Mouse (Mus musculus): ENCODE measurements around the gene Trabd2b. TPM values are rescaled to one million over a fixed set of nuclear protein-coding genes. Genes with fewer than 3 reads are reported as not detected.
A peak's percentile ranks its signal among the peaks of the same experiment; 100 is the strongest.

Gene Trabd2b
- polyA plus RNA-seq, 1 experiment from 2014 or later, result 2.0 TPM

GRCm38 (mm10) chr4:114627674-114628293, 221.3 kb downstream of the Trabd2b start:
- Histone ChIP-seq H3K27me3 (ENCODE audit: control insufficient read depth, insufficient read depth, low read length) (no peaks in the 10 kb centered on the region), H3K4me1 (replicated peaks; ENCODE audit: control insufficient read depth, insufficient read depth, low read length) (no peaks in the 10 kb centered on the region; the same call in 1 of the 2 replicates), H3K27ac (ENCODE audit: low read depth, low read length) (no peak overlapping the region), H3K36me3 (ENCODE audit: control insufficient read depth, insufficient read depth, low read length) (no peaks in the 10 kb centered on the region), H3K4me2 (replicated peaks; ENCODE audit: low read depth, low read length) (no peak overlapping the region), H3K9ac (ENCODE audit: low read depth, low read length) (no peak overlapping the region), H3K4me3 (ENCODE audit: low read depth, low read length) (no peak overlapping the region), H3K9me3 (ENCODE audit: control insufficient read depth, low read length) (no peaks in the 10 kb centered on the region)
- ATAC-seq (ENCODE audit: low FRiP score) (no peak), DNase-seq (ENCODE audit: low spot score) (no peak)
- WGBS, result 74% methylated on average over 7 of the region's 7 CpGs

- DNase-seq (ENCODE audit: low spot score), result peak; percentile 61
- 22% methylated on average over 5 of the region's 5 CpGs for WGBS
- Histone ChIP-seq H3K9ac (ENCODE audit: low read depth, low read length) (no peak overlapping the region), H3K9me3 (ENCODE audit: control insufficient read depth, low read length) (no peaks in the 10 kb centered on the region), H3K27me3 (ENCODE audit: control insufficient read depth, insufficient read depth, low read length) (no peaks in the 10 kb centered on the region), H3K4me1 (replicated peaks; ENCODE audit: control insufficient read depth, insufficient read depth, low read length) (no peaks in the 10 kb centered on the region), H3K4me2 (replicated peaks; ENCODE audit: low read depth, low read length) (no peak overlapping the region), H3K4me3 (ENCODE audit: low read depth, low read length) (no peak overlapping the region), H3K27ac (ENCODE audit: low read depth, low read length) (no peak overlapping the region), H3K36me3 (ENCODE audit: control insufficient read depth, insufficient read depth, low read length) (no peaks in the 10 kb centered on the region)
- peak; percentile 53; the same call in 1 of the 2 replicates for ATAC-seq (ENCODE audit: low FRiP score)
These were observed 229.4 kb downstream of the Trabd2b start for GRCm38 (mm10) chr4:114635889-114636288.

GRCm38 (mm10) chr4:114636324-114636723, 229.8 kb downstream of the Trabd2b start:
- DNase-seq (ENCODE audit: low spot score) (no peak), ATAC-seq (ENCODE audit: low FRiP score) (no peak)
- Histone ChIP-seq H3K36me3 (ENCODE audit: control insufficient read depth, insufficient read depth, low read length) (no peaks in the 10 kb centered on the region), H3K27ac (ENCODE audit: low read depth, low read length) (no peak overlapping the region), H3K4me1 (replicated peaks; ENCODE audit: control insufficient read depth, insufficient read depth, low read length) (no peaks in the 10 kb centered on the region), H3K9me3 (ENCODE audit: control insufficient read depth, low read length) (no peaks in the 10 kb centered on the region), H3K4me3 (ENCODE audit: low read depth, low read length) (no peak overlapping the region), H3K9ac (ENCODE audit: low read depth, low read length) (no peak overlapping the region), H3K4me2 (replicated peaks; ENCODE audit: low read depth, low read length) (no peak overlapping the region), H3K27me3 (ENCODE audit: control insufficient read depth, insufficient read depth, low read length) (no peaks in the 10 kb centered on the region)
- 86% methylated on average over 1 of the region's 1 CpGs for WGBS

GRCm38 (mm10) chr4:114637120-114637519, 230.6 kb downstream of the Trabd2b start:
- 22% methylated on average over 3 of the region's 3 CpGs for WGBS
- Histone ChIP-seq H3K9ac (ENCODE audit: low read depth, low read length) (no peak overlapping the region), H3K9me3 (ENCODE audit: control insufficient read depth, low read length) (no peaks in the 10 kb centered on the region), H3K4me2 (replicated peaks; ENCODE audit: low read depth, low read length) (no peak overlapping the region), H3K4me1 (replicated peaks; ENCODE audit: control insufficient read depth, insufficient read depth, low read length) (no peaks in the 10 kb centered on the region), H3K4me3 (ENCODE audit: low read depth, low read length) (no peak overlapping the region), H3K27me3 (ENCODE audit: control insufficient read depth, insufficient read depth, low read length) (no peaks in the 10 kb centered on the region; the same call in 1 of the 2 replicates), H3K27ac (ENCODE audit: low read depth, low read length) (no peak overlapping the region), H3K36me3 (ENCODE audit: control insufficient read depth, insufficient read depth, low read length) (no peaks in the 10 kb centered on the region)
- 0 out of 2 replicates have a peak, but pooled peaks have one; percentile 47 for ATAC-seq (ENCODE audit: low FRiP score)
- peak; percentile 64 for DNase-seq (ENCODE audit: low spot score)

- ATAC-seq (ENCODE audit: low FRiP score), result no peak
- H3K9ac ChIP-seq (ENCODE audit: low read depth, low read length), result no peak overlapping the region
- no peak overlapping the region for H3K4me3 ChIP-seq (ENCODE audit: low read depth, low read length)
- WGBS, result 87% methylated on average over 4 of the region's 4 CpGs
- no peaks in the 10 kb centered on the region for H3K9me3 ChIP-seq (ENCODE audit: control insufficient read depth, low read length)
- no peaks in the 10 kb centered on the region for H3K4me1 ChIP-seq (replicated peaks; ENCODE audit: control insufficient read depth, insufficient read depth, low read length)
- H3K27ac ChIP-seq (ENCODE audit: low read depth, low read length), result no peak overlapping the region
- H3K36me3 ChIP-seq (ENCODE audit: control insufficient read depth, insufficient read depth, low read length), result no peaks in the 10 kb centered on the region
- no peak overlapping the region for H3K4me2 ChIP-seq (replicated peaks; ENCODE audit: low read depth, low read length)
- no peaks in the 10 kb centered on the region; the same call in 1 of the 2 replicates for H3K27me3 ChIP-seq (ENCODE audit: control insufficient read depth, insufficient read depth, low read length)
- DNase-seq (ENCODE audit: low spot score), result no peak
These were observed 235.9 kb downstream of the Trabd2b start for GRCm38 (mm10) chr4:114642469-114642868.

- no peak for DNase-seq (ENCODE audit: low spot score)
- 39% methylated on average over 20 of the region's 20 CpGs for WGBS
- H3K4me2 ChIP-seq (replicated peaks; ENCODE audit: low read depth, low read length), result no peak overlapping the region
- H3K9ac ChIP-seq (ENCODE audit: low read depth, low read length), result no peak overlapping the region
- H3K9me3 ChIP-seq (ENCODE audit: control insufficient read depth, low read length), result no peaks in the 10 kb centered on the region
- H3K27me3 ChIP-seq (ENCODE audit: control insufficient read depth, insufficient read depth, low read length), result peaks cover 3% of the 10 kb centered on the region; the same call in 1 of the 2 replicates
- H3K27ac ChIP-seq (ENCODE audit: low read depth, low read length), result no peak overlapping the region
- no peak overlapping the region for H3K4me3 ChIP-seq (ENCODE audit: low read depth, low read length)
- no peak for ATAC-seq (ENCODE audit: low FRiP score)
- H3K4me1 ChIP-seq (replicated peaks; ENCODE audit: control insufficient read depth, insufficient read depth, low read length), result 0 out of 2 replicates have a peak, but pooled peaks cover under 1% of the 10 kb centered on the region
- no peaks in the 10 kb centered on the region for H3K36me3 ChIP-seq (ENCODE audit: control insufficient read depth, insufficient read depth, low read length)
These were observed 237.2 kb downstream of the Trabd2b start for GRCm38 (mm10) chr4:114643679-114644208.

- no peak overlapping the region for H3K27ac ChIP-seq (ENCODE audit: low read depth, low read length)
- no peak overlapping the region for H3K4me3 ChIP-seq (ENCODE audit: low read depth, low read length)
- no peaks in the 10 kb centered on the region for H3K36me3 ChIP-seq (ENCODE audit: control insufficient read depth, insufficient read depth, low read length)
- ATAC-seq (ENCODE audit: low FRiP score) (no peak), DNase-seq (ENCODE audit: low spot score) (no peak)
- peaks cover 9% of the 10 kb centered on the region for H3K27me3 ChIP-seq (ENCODE audit: control insufficient read depth, insufficient read depth, low read length)
- H3K4me1 ChIP-seq (replicated peaks; ENCODE audit: control insufficient read depth, insufficient read depth, low read length), result 0 out of 2 replicates have a peak, but pooled peaks cover 3% of the 10 kb centered on the region
- H3K4me2 ChIP-seq (replicated peaks; ENCODE audit: low read depth, low read length), result no peak overlapping the region
- no peak overlapping the region for H3K9ac ChIP-seq (ENCODE audit: low read depth, low read length)
- H3K9me3 ChIP-seq (ENCODE audit: control insufficient read depth, low read length), result no peaks in the 10 kb centered on the region
These were observed 238.8 kb downstream of the Trabd2b start for GRCm38 (mm10) chr4:114645341-114645740.

GRCm38 (mm10) chr4:114646825-114647681, 240.5 kb downstream of the Trabd2b start:
- no peak overlapping the region for H3K4me2 ChIP-seq (replicated peaks; ENCODE audit: low read depth, low read length)
- ATAC-seq (ENCODE audit: low FRiP score), result no peak
- H3K4me3 ChIP-seq (ENCODE audit: low read depth, low read length), result no peak overlapping the region
- no peak overlapping the region for H3K9ac ChIP-seq (ENCODE audit: low read depth, low read length)
- no peak overlapping the region for H3K27ac ChIP-seq (ENCODE audit: low read depth, low read length)
- H3K4me1 ChIP-seq (replicated peaks; ENCODE audit: control insufficient read depth, insufficient read depth, low read length), result 0 out of 2 replicates have a peak, but pooled peaks cover 3% of the 10 kb centered on the region
- no peaks in the 10 kb centered on the region for H3K9me3 ChIP-seq (ENCODE audit: control insufficient read depth, low read length)
- no peaks in the 10 kb centered on the region for H3K36me3 ChIP-seq (ENCODE audit: control insufficient read depth, insufficient read depth, low read length)
- H3K27me3 ChIP-seq (ENCODE audit: control insufficient read depth, insufficient read depth, low read length), result peaks cover 9% of the 10 kb centered on the region
- 75% methylated on average over 13 of the region's 13 CpGs for WGBS
- DNase-seq (ENCODE audit: low spot score), result no peak
